Mouse (Mus musculus) lung, postnatal 14 days (tissue): ENCODE measurements at regions not wholly inside any gene's neighbourhood (a gene's known extent, or its start where the extent isn't known, plus 50 kb on each side); places are given as distances from the start of the nearest gene placed in this dataset.

ENCODE experiments used
- DNase-seq: peaks from one replicate; pipeline ENCODE4 v3.0.0; 2021

DNA sequence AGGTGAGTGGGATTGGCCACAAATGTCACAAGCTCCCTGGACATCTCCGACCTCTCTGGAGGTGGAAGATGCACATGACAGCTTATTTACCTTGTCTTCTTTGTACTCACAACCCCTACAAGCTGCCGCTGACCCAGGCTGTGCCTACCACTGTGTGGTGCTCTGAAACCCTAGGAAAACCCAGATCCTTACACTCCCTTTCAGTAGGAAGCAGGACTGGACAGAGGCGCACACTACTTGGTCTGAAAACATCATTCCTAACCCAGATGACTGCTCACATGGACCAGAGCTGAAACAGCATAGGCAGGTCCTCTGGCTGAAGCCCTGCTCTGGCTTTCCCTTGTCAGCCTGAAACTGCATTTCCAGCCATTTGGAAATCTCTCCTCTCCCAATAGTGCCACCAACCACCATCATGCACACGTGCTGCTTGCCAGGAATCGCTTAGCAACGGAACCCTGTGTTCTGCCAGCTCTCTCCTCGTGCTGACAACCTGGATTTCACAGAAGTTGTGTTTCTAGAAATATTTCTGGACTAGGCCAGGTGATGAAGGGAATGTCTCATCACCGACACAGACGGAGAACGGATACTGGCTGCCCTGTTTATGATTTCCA is 196.1 kb downstream of the Irs2 start:
- no peak for DNase-seq

DNA sequence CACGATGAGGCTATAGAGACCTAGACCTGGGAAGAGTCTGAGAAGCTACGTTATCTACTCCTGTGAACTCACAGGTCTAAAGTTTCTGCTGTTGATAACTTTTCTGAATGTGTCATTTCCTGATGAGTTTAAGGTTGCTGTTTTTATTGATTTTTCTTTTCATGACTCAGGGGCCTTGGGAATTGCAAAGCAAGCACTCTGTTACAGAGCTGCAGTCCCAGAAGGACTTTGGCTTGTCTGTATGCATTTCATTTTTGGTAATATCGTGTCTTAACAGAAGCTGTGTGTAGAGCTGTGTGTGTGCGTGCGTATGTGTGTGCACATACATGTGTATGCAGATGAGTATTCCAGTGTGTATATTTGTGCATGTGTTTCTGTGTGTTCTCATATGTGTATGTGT is 201.2 kb downstream of the Irs2 start:
- DNase-seq = no peak

DNA sequence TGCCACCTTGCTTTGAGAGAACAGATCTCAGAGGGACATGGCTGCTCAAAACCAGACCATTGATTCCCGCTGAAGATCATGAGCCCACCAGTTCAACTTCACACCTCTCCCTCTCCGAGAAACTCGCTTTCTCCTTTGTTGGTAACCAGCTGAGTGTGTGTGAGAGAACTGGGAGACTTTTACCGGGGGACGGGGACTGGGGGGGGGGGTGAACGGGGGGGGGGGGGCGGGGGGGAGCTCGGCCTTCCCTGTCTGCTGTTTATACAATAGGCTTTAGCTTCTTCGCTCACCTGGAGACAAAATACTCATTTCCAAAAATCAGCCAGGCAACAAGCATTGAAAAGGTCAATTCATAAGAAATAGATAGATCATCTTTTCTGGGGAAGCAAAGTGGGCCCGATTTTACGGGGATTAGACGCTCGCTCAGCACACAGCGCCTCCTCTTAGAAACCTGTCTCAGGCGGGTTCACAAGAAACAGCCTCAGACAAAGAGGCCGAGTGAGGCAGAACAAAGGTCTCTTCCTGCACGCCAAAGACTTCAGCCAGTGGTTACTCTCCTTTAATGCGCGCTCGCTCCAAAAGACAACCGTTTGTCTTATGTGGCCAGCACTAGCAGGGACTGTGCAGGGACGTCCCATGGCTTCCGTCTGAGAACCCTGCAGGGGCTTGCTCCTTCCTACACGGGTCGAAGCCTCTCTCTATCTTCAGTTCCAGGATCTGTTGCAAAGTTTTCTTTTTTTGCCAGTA is 202.7 kb downstream of the Irs2 start:
- no peak for DNase-seq

DNA sequence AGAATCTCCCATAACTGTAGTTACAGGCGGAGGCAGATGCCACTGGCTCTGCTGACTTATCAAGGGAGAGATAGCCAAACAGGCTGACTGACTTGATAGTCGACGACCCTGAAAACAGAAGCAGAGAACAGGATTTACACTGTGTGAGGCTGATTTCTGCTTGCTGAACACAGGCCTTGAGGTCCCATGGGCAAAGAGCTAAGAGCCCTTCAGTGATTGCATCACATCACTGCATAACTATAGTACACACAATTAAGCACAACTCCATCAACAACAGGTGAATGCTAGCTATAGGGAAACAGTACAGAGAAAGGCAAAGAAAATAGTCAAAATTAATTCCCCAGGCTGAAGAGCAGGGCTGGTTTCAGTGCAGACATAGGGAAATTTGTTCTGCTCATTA is 203.3 kb downstream of the Irs2 start:
- peak; percentile 31 for DNase-seq

DNA sequence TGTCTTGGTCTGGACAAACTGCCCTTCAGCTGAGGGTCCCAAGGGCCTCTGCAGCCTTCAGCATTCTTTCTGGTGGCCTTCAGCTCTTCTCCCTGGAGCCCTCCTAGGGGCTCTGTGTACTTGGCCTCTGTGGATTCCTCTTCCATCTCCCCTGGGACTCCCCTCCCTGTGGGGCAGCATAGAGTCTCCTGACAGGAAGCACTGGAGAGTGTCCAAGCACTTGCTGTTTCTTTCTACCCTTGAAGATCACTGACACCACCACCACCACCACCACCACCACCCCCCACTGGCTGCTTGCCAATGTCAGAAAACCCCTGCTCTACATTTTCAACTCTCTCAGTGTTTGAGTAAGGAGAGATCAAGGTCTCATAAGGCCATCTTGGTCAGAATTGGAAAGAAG is 206.3 kb downstream of the Irs2 start:
- DNase-seq = peak; percentile 41

DNA sequence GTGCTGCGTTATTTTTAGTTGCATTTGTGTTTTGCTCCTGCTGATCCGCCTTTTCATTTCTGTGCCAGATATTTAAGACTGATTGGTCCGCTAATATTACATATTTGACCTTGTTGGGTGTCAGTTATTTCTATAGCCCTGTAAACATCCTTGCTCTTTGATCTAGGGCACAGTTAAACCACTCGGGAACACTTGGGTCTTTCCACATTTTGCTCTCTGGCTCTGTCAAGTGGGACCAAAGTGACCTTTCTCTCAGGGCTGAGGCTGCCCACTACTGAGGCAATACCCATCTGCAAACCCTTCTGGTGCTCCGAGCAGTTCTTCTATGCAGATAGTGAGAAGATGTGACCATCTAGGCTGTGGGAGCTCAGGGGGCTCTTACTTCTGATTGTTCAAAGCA is 206.7 kb downstream of the Irs2 start:
- no peak for DNase-seq

DNA sequence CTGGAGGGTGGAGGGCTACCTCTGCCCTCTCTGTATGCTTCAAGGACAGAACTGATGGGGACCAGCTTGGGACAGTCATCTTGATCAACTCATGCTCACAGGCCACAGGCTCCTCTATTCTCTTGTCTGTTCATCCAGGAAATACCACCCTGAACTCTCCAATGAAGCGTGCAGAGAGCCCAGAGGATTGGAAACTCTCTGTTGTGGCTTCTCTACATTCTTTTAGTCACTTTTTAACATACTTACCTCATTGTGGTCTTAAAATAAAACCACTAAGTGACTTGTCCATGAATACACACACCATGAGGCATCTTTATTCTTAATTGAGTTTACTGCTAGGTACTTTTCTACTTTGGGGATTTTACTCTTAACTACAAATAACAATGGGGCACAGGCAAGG is 209.8 kb downstream of the Irs2 start:
- DNase-seq = no peak

DNA sequence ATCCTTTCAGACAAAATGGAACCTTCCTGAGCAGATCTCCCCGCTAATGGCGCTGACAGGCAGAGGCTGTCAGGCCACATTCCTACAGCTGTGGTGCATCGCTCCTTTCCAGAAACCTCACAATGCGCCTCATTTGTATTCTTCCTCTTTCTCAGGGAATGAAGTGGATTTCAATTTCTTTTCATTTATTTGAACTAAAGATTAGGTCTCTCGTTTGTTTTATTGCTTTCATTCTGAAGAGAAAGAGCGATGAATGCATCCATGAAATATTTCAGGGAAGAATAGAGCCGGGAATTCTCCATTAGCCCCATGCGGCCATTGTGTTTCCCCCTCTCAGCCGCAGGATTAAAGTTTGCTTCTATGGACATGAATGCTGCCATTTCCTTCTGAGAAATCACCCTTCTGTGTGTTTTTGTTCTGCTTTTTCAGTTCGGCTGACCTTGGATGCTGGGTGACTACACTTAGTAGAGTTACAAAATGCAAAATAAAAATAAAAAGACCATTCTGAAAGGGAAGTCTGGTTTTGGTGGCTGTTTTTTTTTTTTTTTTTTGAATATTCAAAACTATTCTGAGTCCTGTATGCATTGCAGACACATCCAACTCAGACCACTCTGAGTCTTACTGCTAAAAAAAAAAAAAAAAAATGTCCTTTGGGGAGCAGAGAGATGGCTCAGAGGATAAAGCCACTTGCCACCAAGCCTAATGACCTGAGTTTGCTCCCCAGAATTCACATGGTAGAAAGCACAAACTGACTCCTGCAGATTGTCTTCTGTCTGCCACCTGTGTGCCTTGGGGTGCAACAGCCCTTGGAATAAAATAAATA is 213.7 kb downstream of the Irs2 start:
- no peak for DNase-seq

DNA sequence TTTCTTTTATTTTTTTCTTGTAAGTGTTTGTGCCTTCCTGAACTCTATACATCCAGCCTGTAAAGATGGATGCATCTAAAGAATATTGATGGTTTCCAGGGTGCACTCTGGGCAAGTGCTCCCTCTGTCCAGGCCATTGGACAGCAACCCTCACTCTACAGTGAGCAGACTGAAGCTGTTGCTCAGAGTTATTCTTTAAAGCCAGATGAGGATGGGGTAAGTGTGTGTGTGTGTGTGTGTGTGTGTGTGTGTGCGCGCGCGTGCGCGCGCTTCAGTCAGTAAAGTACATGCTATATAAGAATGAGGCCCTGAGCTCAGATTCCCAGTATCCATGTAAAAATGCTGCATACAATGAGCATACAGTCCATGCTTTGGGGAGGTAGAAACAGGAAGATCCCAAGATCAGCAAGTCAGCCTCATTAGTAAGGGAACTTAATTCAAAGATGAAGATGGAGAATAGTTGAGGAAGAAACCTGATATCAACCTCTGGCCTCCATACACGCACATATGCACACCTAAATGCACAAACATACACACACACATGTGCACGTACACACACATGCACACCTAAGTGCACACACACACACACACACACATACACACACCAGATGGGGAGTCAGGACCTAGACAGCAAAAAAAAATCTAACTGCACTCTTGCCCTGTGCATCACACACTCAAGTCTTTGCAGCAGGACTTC is 214.4 kb downstream of the Irs2 start:
- DNase-seq = no peak

DNA sequence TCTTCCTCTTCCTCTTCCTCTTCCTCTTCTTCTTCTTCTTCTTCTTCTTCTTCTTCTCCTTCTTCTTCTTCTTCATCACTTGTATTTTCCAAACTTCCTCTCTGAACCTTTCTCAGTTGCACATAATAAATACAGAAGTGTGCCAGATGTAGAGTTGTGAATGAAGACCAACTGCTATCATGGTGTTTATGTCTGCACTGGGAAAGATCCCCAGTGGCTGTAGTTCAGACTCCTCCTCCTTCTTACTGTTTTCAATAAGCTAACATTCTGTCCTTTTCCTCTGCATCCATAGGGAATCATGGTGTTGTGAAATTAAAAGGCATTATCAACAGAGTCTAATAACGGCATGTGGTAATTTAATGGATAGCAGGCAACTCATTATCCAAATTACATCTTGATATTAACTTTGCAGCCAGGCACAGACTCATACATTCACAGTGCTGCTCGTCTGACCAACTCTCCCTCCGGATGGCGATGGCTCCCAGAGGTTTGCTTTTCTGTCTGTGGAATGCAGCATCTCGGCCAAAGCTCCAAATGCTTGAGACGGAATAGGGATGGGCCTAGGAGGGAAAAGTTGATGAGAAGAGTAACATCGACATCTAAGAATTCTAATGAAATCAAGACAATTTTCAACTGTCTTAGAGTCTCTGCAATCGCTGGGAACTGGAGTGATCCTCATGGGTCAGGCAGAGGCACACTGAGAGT is 219.6 kb downstream of the Irs2 start:
- DNase-seq = no peak

DNA sequence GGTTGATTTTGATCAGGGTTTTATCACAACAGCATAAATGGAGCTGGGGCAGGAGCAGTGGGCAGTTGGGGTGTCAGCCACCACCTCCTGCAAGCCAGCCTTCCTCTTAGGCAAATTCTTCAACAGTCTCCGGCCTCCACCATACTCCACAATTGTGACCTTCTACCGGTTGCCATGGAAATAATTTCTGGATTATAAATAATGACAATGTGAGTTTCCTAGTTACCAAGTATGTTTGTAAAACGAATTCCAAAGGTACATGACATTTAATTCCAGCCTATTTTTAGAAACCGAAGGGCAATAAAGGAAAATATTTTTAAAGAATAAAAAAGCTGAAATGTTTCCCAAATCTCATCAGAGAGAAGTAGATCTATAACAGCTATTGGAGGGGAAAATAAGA is 222.5 kb downstream of the Irs2 start:
- no peak for DNase-seq

DNA sequence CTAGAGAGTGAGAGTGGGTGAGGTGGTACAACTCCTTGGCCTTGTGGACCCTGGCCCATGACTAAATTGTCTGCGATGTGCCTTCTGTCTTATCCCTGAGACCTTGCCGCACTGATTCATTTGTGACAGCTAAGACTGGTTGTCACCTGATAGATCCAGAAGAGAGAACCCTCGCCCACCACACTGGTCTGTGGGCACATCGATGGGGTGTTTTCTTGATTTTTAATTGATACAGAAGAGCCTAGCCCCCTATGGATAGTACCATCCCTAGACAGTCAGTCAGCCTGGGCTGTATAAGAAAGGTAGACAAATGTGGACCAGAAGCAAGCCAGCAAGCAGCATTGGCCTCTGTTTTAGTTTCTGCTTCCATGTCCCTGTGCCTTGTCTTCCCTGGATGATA is 222.9 kb downstream of the Irs2 start:
- no peak for DNase-seq

DNA sequence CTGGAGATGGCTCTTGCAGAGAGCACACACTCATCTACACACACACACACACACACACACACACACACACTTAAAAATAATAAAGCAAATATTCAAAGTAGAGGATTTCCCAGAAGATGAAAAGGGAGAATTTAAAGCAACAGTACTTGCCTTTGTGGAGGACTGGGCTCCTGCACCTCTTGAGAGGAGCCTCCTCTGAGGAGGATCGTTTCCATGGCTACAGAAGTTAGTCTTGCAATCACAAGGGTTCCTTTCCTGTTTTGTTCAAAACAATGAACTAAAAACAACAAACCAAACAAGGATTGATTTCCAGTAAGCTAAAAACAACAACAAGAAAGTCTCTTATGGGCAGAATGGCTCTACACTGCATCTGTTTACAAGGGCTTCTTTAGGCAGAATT is 223.8 kb downstream of the Irs2 start:
- DNase-seq = no peak

DNA sequence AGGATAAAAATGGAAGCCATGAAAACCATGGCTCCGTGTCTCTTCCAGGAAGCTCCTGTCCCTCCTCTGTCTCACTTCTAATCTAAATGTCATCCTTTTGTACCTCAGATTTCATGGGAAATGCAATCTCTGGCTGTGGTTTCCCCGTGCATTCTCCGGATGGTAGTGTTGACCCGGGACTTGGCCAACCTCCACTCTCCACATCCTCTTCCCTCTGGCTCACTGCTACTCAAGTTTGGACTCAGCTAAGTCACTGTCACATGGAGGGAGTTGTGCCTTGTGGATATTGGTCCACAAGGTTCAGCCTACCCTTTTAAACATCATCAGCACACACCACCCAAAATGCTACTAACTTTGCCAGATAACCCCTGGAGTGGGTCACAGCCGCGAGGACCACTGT is 226.4 kb downstream of the Irs2 start:
- no peak for DNase-seq

DNA sequence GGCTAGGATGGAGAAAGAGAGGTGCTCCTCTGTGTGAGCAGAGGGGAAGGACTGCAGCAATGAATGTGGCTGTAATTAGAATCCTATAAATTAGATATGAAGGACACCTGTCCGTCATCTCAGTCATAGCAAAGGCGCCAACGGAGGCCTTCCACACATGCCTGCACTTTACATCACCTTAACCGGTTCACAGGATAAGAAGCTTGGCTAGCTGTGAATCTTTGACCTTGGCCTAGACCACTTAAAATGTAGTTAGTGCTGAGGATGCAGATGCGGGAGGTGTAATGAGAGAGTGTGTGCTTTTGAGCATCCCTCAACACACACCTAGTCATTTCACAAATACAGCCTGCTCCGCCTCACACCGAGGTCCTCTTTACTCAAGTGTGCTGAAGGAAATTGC is 228.6 kb downstream of the Irs2 start:
- no peak for DNase-seq

DNA sequence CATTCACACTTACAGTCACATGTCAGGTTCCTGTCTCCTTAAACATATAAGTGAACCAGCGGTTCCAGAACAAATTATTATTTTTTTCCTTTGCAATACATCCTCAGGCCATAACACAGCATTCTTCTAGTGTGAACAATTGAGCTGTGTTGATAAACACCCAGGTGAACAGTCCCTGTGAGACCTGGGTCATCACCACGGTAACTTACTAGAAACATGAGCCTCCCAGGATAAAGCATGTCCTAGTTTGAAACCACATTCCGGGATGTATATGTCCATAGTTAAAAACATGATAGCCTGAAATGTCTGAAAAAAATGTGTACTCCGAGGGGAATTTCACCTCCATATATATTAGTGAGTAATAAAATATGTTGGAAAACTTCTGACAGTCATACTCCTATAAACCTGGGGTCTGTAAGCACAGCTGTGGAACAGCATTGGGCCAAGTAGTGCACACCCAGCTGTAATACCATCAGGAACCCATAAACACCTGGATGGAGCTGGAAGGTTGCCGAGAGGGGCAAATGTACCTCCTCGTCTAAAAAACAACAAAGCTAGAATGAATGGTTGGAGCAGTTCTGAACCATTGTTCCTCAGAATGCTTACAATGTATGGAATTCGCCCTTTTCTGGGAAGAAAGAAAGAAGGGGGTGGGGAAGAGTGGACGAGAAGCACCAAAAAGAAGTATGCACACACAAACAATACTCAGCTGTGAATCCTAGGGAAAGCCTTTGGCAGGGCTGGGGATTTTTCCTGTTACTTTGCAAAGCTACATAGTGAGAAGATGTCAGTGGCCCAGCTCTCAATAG is 232.9 kb downstream of the Irs2 start:
- no peak for DNase-seq

DNA sequence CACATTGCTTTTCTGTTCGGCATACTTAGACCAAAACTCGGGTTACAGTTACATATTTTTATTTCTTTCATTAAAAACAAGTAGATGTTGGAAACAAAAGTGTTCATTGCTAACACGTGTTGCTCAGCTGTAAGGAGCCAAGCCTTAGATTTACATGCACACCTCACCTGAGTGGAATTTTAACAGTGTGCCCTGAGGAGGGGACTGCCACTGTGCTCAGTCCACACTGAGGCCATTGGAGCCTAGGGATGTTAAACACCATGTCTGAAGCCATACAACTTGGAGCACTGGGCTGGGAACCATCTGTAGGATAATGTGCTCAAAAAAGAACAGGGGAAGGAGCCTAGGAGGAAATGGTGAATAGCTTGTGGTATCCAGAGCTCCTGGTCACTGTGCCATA is 233.5 kb downstream of the Irs2 start:
- DNase-seq = no peak

DNA sequence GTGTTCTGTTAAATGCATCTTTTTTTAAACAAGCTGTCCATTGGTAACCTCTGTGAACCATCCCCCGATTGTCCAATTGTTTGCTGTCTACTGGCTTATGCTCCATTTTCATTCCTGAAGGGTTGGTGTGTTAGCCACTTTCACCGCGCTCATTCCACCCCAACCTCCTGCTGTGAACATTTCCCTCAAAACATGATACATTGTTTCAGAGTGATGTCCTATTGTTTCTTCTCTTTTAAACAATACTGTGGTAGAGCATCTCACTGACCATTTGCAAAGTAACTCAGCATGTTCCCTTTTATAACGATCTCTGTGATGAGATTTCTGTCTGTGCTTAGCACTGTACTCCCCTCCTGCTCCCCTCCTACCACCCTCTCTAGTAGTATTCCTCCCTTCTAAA is 240.1 kb downstream of the Irs2 start:
- no peak for DNase-seq

DNA sequence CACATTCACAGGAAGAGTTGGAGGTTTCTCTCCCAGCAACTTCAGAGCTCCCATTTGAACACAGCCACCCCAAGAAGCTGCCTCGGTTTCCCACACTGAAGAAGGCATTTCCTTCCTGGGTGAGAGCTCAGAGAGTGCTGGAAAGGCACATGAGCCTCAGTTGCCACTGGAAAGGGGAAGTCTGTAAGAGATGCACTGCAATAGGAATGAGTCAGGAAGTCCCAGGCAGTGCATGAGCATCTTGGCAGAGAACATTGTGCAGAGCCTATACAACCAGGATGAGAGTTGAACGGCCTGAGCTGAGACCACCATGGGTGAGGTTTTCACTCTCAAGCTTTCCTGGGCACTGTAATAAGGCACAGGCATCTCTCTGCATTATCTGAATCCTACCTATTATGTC is 244.4 kb downstream of the Irs2 start:
- no peak for DNase-seq

DNA sequence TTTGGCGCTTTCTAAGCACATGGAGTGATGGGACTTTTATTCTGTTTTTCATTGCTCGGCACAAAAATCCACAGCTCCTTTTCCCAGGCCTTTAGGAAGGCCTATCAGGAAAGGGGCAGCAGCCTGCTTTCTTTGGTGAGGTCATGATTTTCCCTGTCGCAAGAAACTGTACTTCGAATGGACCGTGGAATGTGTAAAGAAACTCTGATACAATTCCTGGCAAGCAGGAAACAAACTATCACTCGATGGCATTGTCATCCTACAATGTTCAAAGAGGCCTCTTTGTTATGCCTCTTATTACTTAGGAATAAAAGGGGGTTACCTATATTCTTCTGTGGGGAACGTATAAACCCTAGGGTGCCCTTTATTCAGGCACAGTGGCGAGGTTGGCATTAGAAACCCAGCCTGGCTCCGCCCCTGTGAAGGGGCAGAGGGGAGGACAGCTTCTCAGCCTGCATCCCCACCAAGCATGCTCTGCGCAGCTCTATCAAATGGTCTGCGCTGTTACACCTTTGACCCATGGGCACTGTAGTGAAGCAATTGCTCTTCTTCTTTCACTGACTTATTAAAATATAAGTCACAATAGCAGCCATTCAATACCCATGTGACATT is 246.5 kb downstream of the Irs2 start:
- DNase-seq = no peak

DNA sequence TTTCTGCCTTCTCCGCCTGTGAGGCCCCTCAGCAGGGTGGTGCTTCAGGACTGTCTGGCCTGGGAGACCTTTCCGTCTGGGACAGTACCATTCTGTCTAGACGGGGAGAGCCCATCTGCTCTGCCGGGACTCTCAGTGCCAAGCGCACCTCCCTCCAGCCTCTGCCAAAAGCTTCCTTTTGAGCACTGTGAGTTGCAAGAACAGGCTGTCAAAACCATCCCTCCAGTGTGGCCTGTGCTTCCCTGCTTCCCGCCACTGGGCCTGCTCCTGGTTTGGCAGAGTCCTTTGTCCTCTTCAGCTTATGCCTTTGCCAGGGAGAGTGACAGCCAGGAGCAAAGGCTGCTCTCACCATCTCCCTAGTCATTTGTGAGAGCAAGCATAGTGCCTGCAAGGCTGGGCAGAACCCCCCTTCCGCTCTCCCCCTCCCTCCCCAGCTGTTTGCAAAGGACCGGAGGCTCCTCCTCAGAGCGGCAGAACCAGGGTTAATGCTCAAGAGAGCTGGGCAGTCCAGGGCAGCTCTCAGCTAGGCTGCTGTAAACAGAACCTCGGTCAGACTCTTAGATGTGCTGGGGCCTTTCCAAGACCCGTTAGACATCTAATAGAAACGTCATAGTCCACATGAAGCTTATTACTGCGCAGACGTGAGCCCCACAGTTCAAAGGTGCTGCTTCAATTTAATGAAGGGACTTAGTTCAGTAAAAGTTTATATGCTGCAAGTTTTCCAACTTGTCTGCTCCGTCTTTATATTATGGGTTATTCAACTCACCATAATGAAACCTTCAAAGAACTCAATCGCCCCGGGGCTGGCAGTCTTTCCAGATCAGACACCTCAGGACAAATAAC is 247.2 kb downstream of the Irs2 start:
- peak; percentile 41 for DNase-seq
